Mouse (Mus musculus): Measurements from ENCODE around the gene Ywhae. TPM values are rescaled to one million over a fixed set of nuclear protein-coding genes. Genes with fewer than 3 reads are reported as not detected.

The Ywhae gene
- total RNA-seq, 2 experiments from 2014 or later, result 639 to 647 TPM

GRCm38 (mm10) chr11:75736978-75737377 is 4.3 kb downstream of the Ywhae start:
- no peak for DNase-seq (ENCODE audit: low spot score in 2 of 2)

DNA sequence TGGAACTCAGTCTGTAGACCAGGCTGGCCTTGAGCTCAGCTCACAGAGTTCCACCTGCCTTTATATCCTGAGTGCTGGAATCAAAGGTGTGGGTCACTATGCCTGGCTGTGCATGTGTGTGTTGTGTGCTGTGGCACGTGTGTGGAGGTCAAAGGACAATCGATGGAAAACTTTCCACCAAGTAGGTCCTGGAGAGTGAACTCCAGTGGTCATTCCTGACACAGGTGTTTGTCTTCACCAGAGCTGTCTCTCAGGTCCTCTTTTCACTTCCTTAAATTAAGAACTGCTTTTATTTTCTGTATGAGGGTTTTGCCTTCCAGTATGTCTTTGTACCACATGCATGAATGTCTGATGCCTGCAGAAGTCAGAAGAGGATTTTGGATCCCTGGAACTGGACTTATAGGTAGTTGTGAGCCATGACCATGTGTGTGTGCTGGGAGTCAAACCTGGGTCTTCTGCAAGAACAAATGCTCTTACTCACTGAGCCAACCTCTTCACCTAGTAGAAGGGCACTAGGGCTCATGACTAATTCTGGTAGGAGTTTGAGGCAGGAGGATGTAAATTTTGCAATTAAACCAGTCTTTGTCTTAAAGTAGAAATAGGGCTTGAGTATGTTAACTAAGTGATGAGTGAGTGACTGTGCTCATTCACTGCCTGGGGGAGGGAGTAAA is 5.3 kb downstream of the Ywhae start:
- no peak for DNase-seq (ENCODE audit: low spot score in 2 of 2)

GRCm38 (mm10) chr11:75738477-75738821 is 5.8 kb downstream of the Ywhae start:
- DNase-seq (ENCODE audit: low spot score in 2 of 2), result no peak

GRCm38 (mm10) chr11:75740204-75740603 is 7.5 kb downstream of the Ywhae start:
- DNase-seq (ENCODE audit: low spot score in 2 of 2), result no peak

DNA sequence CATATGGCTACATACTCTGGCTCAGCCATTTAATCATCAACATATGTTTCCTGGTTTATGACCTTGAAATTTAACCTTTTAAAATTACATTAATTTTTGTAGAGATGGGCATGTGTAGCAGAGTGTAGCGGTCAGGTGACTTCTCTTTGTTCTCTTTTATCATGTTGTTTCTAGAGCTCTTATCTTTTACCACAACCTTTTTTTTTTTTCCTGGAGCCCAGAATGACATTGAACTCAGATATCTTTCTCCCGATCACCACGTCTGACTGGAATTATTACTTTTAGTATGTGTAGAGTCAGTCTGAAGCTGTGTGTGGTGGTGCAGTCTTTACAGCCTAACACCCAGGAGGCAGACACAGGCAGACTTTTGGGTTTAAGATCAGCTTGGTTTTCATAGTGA is 8.9 kb downstream of the Ywhae start:
- DNase-seq (ENCODE audit: low spot score in 2 of 2), result no peak

DNA sequence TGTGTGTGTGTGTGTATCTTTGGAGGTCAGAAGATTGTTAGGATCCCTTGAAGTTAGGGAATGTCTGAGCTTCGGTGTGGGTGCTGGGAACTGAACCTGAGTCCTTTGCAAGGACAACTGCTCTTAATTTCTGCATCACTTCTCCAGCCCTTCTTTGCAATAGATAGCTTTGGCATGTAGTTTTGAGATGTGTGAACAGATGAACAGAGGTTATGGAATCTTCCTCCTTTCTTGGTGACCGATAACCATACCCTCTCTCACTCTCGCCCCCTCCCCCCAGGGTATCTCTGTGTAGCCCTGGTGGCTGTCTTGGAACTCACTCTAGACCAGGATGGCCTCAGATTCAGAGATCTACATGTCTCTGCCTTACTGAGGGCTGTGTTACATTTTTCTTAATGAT is 12.1 kb downstream of the Ywhae start:
- no peak for DNase-seq (ENCODE audit: low spot score in 2 of 2)

- DNase-seq (ENCODE audit: low spot score in 2 of 2), result no peak
Measured at GRCm38 (mm10) chr11:75750537-75750936, 17.9 kb downstream of the Ywhae start.

- no peak for DNase-seq (ENCODE audit: low spot score in 2 of 2)
Measured at GRCm38 (mm10) chr11:75751082-75751481, 18.4 kb downstream of the Ywhae start.

DNA sequence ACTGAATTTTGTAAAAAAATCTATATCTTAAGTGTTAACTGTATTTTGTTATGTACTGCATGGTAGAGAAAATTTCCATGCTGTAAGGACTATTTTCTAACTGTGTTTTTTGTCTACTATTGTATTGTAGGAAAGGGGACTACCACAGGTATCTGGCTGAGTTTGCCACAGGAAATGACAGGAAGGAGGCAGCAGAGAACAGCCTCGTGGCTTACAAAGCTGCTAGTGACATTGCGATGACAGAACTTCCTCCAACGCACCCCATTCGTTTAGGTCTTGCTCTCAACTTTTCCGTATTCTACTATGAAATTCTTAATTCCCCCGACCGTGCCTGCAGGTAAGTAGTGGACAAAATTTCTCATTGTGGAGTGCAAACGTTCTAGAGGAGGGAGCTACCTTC is 24.0 kb downstream of the Ywhae start:
- DNase-seq (ENCODE audit: low spot score in 2 of 2), result no peak

GRCm38 (mm10) chr11:75758553-75758952 is 25.9 kb downstream of the Ywhae start:
- DNase-seq (ENCODE audit: low spot score in 2 of 2), result no peak

- DNase-seq (ENCODE audit: low spot score in 2 of 2), result no peak
Measured at GRCm38 (mm10) chr11:75760785-75761184, 28.1 kb downstream of the Ywhae start.

DNA sequence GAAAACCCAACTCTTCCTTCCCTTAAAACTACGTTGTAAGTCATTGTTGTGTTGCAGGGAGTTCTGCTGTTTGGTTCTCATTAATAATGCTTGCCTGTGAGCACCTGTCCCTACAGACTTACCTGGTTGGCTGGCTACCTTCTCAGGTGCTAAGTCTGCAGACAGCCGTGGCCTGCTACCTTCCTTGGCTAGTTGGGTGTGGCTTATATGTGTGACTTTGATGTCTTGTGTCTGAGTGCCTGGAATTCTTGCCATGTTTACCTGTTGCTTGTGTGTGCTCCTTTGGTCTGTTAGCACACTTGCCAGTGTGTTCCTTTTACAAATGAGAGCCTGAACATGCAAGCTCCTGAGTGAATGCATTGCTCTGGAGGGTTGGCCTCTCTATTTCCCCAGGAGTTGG is 30.0 kb downstream of the Ywhae start:
- no peak for DNase-seq (ENCODE audit: low spot score in 2 of 2)

- DNase-seq (ENCODE audit: low spot score in 2 of 2), result no peak
Measured at GRCm38 (mm10) chr11:75764521-75765023, 31.9 kb downstream of the Ywhae start.

- DNase-seq (ENCODE audit: low spot score in 2 of 2), result no peak
Measured at GRCm38 (mm10) chr11:75765161-75765560, 32.5 kb downstream of the Ywhae start.

- DNase-seq (ENCODE audit: low spot score in 2 of 2), result no peak
Measured at GRCm38 (mm10) chr11:75767014-75767413, 34.3 kb downstream of the Ywhae start.

DNA sequence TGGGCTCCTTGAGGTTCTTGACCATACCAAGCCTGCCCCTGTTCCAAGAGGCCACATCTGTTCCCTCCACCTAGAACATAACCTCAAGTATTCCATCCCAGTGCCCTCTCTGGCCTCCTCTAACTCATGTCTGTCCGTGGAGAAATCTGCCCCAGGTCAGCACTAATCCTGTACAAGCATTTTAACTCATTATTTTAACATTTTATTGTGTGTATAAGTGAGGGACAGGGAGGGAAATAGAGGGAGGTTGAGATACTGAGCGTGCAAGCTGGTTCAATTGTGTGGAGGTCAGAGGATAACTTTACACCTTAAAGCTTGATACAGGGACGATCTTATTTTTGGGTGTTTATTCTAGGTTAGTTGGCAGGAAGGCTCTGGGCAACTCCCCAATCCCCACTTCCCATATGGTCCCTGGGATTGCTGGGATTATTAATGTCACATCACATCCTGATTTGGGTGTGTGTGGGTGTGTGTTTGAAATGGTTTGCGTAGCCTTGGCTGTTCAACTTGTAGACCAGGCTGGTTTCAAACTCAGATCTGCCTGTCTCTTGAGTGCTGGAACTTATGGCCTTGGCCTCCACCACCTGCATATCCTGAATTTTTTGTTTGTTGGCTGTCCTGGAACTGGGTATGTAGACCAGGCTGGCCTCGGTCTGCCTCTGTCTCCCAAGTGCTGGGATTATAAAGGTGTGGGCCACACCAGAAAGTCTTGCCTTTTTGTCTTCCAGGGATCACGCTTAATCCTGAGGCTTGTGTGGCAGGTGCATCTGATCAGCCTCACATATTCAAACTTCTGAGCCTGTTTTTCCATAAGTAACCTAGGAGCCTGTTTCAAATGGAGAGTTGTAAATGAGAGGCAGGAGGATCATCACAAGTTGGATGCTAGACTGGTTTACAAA is 35.7 kb downstream of the Ywhae start:
- no peak for DNase-seq (ENCODE audit: low spot score in 2 of 2)

DNA sequence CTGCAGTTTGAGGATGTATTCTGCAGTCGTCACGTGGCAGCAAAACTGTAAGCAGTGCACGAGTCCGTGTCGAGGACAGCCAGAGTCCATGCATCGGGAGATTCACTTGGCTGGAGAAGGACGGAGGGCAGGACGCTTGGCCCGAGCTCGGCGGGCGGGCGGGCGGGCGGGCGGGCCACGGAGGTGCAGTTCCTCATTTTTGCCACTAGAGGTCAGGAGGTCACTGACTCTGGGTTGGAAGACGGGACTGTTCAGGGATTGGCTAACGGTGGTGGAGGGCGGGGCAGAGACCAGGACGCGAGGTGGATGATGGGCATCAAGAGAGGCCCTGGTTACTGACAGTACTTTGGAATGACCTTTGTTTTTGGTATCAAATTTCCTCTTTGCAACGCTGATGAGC is 36.5 kb downstream of the Ywhae start:
- DNase-seq (ENCODE audit: low spot score in 2 of 2), result peak; percentile 82 to 86

DNA sequence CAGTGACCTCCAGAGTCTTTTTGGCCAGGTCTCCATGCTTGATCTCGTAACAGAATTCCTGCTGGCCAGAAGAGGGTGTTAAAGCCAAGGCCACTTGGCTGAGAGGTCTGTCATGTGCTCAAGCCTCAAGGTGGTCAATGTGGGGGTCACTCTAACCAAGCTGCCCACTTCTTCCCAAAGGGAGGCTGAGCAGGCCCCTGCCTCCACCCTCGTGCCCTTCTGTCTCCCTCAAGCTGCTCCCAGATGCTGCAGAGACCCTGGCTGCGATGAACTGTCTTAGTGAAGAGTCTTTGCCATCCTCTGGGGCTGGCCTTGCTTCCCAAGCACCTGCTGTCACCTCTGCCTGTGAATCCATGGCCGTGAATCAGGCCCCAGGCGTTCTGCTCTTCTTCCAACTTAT is 39.9 kb downstream of the Ywhae start:
- no peak for DNase-seq (ENCODE audit: low spot score in 2 of 2)

DNA sequence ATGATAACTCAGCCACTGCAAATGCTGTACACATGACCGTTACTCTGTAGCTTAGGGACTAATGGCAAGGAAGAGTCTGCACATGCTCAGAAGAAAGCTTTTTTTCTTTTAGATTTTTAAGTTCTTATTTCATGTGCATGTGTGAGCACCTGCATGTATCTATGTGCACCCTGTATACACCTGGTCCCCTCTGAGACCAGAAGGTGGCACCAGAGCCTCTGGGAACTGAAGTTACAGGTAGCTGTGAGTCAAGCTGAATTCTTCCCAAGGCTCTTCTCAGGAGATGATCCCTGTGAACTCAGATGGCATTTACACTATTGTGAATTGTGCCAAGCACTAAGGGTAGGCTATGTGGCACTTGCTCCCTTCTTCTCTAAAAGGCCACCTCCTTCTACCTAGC is 43.2 kb downstream of the Ywhae start:
- DNase-seq (ENCODE audit: low spot score in 2 of 2), result no peak

DNA sequence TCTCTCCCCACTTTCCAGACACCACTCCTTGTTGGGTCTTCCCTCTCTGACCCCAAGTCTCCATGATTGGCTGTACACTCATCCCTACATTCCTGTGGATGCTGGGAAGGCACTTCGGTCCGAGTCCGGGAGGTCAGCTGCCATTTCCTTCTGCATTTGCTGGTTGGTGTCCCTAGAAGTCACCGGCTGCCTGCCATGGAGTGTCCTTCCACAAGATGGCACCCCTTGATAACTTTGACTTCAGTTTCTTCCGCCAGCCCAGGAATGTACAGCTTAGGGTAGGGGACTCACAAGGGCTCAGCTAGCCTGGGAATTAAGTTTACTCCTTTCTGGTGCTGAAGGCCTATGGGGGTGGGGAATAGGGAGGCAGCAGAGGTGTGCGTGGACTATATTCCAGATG is 49.2 kb downstream of the Ywhae start:
- DNase-seq (ENCODE audit: low spot score in 2 of 2), result peak; percentile 61 to 63

GRCm38 (mm10) chr11:75783799-75784198 is 51.1 kb downstream of the Ywhae start:
- DNase-seq (ENCODE audit: low spot score in 2 of 2), result no peak

DNA sequence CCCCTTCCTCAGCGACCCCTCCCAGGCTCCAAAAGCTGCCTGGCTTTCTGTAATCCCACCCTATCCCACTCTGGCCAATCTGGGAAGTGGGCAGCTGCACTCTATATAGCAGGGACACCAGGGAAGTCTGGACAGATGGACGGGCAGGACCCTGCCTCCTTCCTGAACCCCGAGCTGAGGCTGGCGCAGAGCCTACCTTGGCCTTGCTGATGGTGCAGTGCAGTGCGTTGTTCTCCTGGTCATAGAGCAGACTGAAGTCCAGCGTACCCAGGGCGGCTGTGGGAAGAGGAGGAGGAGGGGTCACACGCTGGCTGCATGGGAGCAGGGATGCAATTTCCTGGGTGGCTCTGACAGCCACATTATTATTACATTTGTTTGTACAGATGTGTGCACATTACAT is 53.2 kb downstream of the Ywhae start:
- no peak for DNase-seq (ENCODE audit: low spot score in 2 of 2)

All from adrenal gland, adult 18-20 months (tissue).